Mouse (Mus musculus) common myeloid progenitor, adult 5-6 weeks (primary cell): Measurements from ENCODE around the gene Clic1. TPM values are rescaled to one million over a fixed set of nuclear protein-coding genes. Genes with fewer than 3 reads are reported as not detected.

Experiments
- ATAC-seq: replicated peaks from 2 replicates; pipeline ENCODE4 v1.8.0; 2016; ENCODE audit warnings: low read depth, mild to moderate bottlenecking, moderate TSS enrichment, inconsistent platforms; ENCODE audit not compliant: poor library complexity, severe bottlenecking
- total RNA-seq: library from RNA; stranded (forward); fragments of 200-1000, 187-1606 nt; gene quantifications from 2 replicates; pipeline ENCODE4 v1.2.3, GENCODE M21; 2017

Gene Clic1
- total RNA-seq, 1 experiment from 2014 or later = 214 TPM

GRCm38 (mm10) chr17:35108097-35108496 lies 58.3 kb downstream of the Clic1 start, which contains the start of gene Ly6g5c:
Gene Ly6g5c (plus strand): TSS chr17:35108279.
- ATAC-seq = no peak

Other genes starting within 250 kb of the Clic1 start
- gene Cyp21a1, start 245.4 kb upstream of the Clic1 start, total RNA-seq = not detected in 2 replicates
- gene Stk19, start 213.0 kb upstream of the Clic1 start, total RNA-seq = 10.0 and 32.9 TPM in 2 replicates
- gene Dxo, start 212.9 kb upstream of the Clic1 start, total RNA-seq = 21.2 and 27.9 TPM in 2 replicates
- gene Skiv2l, start 199.8 kb upstream of the Clic1 start, total RNA-seq = 28.9 and 33.8 TPM in 2 replicates
- 39.6 and 41.9 TPM in 2 replicates for gene Nelfe, start 199.6 kb upstream of the Clic1 start, total RNA-seq
- gene Cfb, start 187.4 kb upstream of the Clic1 start, total RNA-seq = not detected in 2 replicates
- 11.1 and 16.2 TPM in 2 replicates for gene Zbtb12, start 170.5 kb upstream of the Clic1 start, total RNA-seq
- gene Gm20547, start 167.9 kb upstream of the Clic1 start, total RNA-seq = not detected in 2 replicates
- gene C2, start 151.7 kb upstream of the Clic1 start, total RNA-seq = 2.8 and 10.0 TPM in 2 replicates
- 96.6 and 107 TPM in 2 replicates for gene Ehmt2, start 151.5 kb upstream of the Clic1 start, total RNA-seq
- not detected in 2 replicates for gene Slc44a4, start 135.5 kb upstream of the Clic1 start, total RNA-seq
- gene Neu1, start 118.7 kb upstream of the Clic1 start, total RNA-seq = 3.4 and 5.0 TPM in 2 replicates
- 79.3 and 84.3 TPM in 2 replicates for gene Hspa1b, start 90.7 kb upstream of the Clic1 start, total RNA-seq
- not detected in 2 replicates for gene Gm20481, start 80.1 kb upstream of the Clic1 start, total RNA-seq
- gene Hspa1a, start 77.8 kb upstream of the Clic1 start, total RNA-seq = 33.5 and 47.4 TPM in 2 replicates
- 0.63 TPM in 1 of 2 replicates, not detected in the other for gene Hspa1l, start 77.3 kb upstream of the Clic1 start, total RNA-seq
- gene Lsm2, start 68.1 kb upstream of the Clic1 start, total RNA-seq = 26.9 and 34.1 TPM in 2 replicates
- 174 and 210 TPM in 2 replicates for gene Vars, start 49.0 kb upstream of the Clic1 start, total RNA-seq
- 0.32 TPM in 1 of 2 replicates, not detected in the other for gene Vwa7, start 33.4 kb upstream of the Clic1 start, total RNA-seq
- 1.2 and 4.4 TPM in 2 replicates for gene Sapcd1, start 21.9 kb upstream of the Clic1 start, total RNA-seq
- gene Msh5, start 3.2 kb upstream of the Clic1 start, total RNA-seq = 3.8 and 4.2 TPM in 2 replicates
- gene Ddah2, start 9.1 kb downstream of the Clic1 start, total RNA-seq = 21.3 and 26.7 TPM in 2 replicates
- not detected in 2 replicates for gene Ly6g6c, start 15.4 kb downstream of the Clic1 start, total RNA-seq
- gene Mpig6b, start 16.2 kb downstream of the Clic1 start, total RNA-seq = not detected in 2 replicates
- not detected in 2 replicates for gene Ly6g6e, start 26.9 kb downstream of the Clic1 start, total RNA-seq
- not detected in 2 replicates for gene Ly6g6d, start 28.1 kb downstream of the Clic1 start, total RNA-seq
- gene Ly6g6f, start 35.6 kb downstream of the Clic1 start, total RNA-seq = not detected in 2 replicates
- 33.1 and 38.8 TPM in 2 replicates for gene Abhd16a, start 39.3 kb downstream of the Clic1 start, total RNA-seq
- gene Ly6g5c, start 58.3 kb downstream of the Clic1 start, total RNA-seq = not detected in 2 replicates
- not detected in 2 replicates for gene Ly6g5b, start 65.5 kb downstream of the Clic1 start, total RNA-seq
- gene Gpank1, start 71.5 kb downstream of the Clic1 start, total RNA-seq = 39.5 and 50.1 TPM in 2 replicates
- 286 and 306 TPM in 2 replicates for gene Csnk2b, start 72.1 kb downstream of the Clic1 start, total RNA-seq
- gene D17H6S53E, start 76.4 kb downstream of the Clic1 start, total RNA-seq = 6.3 and 8.2 TPM in 2 replicates
- not detected in 2 replicates for gene Apom, start 82.1 kb downstream of the Clic1 start, total RNA-seq
- 58.8 and 103 TPM in 2 replicates for gene Bag6, start 85.2 kb downstream of the Clic1 start, total RNA-seq
- 74.7 and 110 TPM in 2 replicates for gene Prrc2a, start 114.9 kb downstream of the Clic1 start, total RNA-seq
- gene Aif1, start 126.1 kb downstream of the Clic1 start, total RNA-seq = 4.7 and 5.4 TPM in 2 replicates
- 44.3 and 51.6 TPM in 2 replicates for gene Lst1, start 138.5 kb downstream of the Clic1 start, total RNA-seq
- gene Ltb, start 144.5 kb downstream of the Clic1 start, total RNA-seq = 1.1 and 1.8 TPM in 2 replicates
- 9.4 and 11.3 TPM in 2 replicates for gene Tnf, start 152.0 kb downstream of the Clic1 start, total RNA-seq
- not detected in 2 replicates for gene Lta, start 155.4 kb downstream of the Clic1 start, total RNA-seq
- gene Gm16181, start 170.9 kb downstream of the Clic1 start, total RNA-seq = not detected in 2 replicates
- gene Atp6v1g2, start 183.7 kb downstream of the Clic1 start, total RNA-seq = 1.6 and 1.8 TPM in 2 replicates
- gene Nfkbil1, start 185.8 kb downstream of the Clic1 start, total RNA-seq = 5.2 and 7.0 TPM in 2 replicates
- 199 and 218 TPM in 2 replicates for gene Ddx39b, start 191.8 kb downstream of the Clic1 start, total RNA-seq
- gene H2-D1, start 212.8 kb downstream of the Clic1 start, total RNA-seq = 427 and 466 TPM in 2 replicates